Mouse (Mus musculus) left cerebral cortex, postnatal 10 days (tissue): ENCODE data around the gene Snrpd2. TPM values are rescaled to one million over a fixed set of nuclear protein-coding genes. Genes with fewer than 3 reads are reported as not detected.
"Not testable (repeated sequence)": the region's sequence is repeated elsewhere in the genome, so short reads cannot be mapped to it uniquely, and the experiment has no call there.

ENCODE experiments used
- DNase-seq, 2 experiments: peaks; one replicate each; pipeline ENCODE4 v3.0.0; 2021 to 2022; ENCODE audit warnings: low spot score in 2 of 2, mixed read lengths in 1 of 2; ENCODE audit errors: extremely low spot score in 1 of 2
- intact Hi-C: fragments of 180-260 bp; cut with DNase I; formaldehyde crosslinking; loops from one replicate; pipeline ENCODE4 v1.15.1; 2025
- total RNA-seq, 2 experiments: library from RNA; stranded (reverse); gene quantifications; 2 replicates each; pipeline ENCODE4 v1.2.3; 2021

Snrpd2 gene
- total RNA-seq, 2 experiments from 2014 or later: 99.2 to 99.9 TPM

DNA sequence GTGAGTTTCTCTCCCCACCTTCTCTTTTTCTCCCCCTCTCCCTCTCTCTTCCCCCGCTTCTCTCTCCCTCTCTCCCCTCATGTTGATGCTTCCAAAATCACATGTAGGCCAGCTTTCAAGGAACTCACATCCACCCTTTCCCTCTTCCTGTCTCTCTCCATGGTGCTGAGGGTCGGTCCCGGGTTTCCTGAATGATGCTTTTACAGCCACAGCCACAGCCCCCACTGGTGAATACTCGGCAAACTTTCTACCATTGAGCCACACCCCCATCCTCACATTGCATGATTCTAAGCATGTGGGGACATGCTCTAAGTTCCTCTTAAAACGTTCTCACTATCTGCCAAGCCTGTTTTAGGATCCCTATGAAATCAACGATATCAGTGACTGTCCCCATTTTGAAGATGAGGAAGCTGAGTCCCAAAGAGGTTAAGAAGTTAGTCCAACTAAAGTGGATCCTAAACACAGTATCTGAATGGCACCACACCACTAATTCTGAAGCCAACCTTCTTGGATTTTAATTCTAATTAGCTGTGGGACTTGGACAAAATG lies 2.0 kb upstream of the Snrpd2 start:
- no peak for DNase-seq
- intact Hi-C loops: no loop called here

DNA sequence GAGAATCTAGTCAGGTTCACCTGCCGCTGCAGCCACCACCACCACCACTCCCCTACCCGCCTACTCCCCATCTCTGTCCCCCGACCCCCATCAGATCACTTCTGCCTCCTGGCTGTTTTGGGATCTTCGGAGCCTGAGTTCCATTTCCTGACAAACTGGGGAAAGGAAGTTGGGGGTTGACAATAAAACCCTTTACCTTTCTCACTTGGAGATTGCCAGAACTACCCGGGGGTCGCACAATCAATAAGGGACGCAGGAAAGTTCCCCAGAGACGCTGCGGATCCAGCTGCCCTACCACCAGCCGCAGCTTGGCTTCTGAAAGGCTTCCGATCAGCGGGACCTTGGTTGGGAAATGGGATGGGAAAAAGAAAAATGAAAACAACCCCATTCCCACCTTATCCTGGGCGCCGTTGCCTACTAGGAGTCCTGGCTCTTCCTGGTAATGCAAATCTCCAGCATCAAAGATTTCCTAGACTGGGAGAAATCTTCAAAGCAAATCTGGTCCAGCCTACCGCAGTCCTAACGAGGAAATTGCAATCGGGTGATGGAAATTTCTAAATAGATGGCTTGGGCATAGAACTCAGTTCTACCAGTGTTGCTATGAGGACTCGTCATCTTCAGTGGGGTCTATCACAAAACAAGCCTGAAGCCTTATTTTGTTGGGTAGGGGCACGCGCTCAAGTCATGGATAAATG lies 1.2 kb upstream of the Snrpd2 start:
- DNase-seq: no peak
- intact Hi-C loops: no loop called here

DNA sequence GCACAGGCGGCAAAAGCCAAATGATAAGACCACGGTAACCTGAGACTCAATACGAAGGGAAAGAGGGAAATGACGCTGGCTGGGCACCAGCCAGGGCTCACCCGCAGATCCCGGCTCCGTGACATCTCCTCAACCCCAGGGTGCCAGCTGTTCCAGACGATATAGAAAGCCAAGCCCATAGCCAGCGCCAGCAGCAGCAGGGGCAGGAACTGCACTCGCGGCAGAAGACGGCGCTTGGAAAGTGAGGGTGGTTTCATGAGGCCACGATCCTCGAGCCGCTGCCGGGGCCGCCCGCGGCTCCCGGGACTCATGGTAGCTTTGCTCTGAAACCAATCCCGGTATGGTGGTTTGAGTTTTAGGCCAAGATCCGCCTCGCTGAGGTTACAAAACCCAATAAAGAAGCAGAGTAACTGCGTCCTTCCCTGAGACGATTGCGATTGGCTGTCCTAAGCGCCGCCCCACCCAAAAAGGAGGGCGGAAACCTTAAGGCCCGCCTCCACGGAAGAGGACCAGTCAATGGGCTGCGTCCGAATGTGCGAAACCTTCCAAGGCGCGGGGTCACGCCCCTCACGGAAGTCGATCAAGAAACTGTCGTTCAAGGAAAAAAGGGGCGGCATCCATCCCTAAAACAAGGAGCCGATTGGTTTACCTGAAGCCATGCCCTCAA lies 514 bp upstream of the Snrpd2 start, which contains the start of gene Qpctl:
Qpctl (minus strand) TSS at position 417 of the 667 bp plus-strand sequence.
- DNase-seq: peak; percentile 99
- intact Hi-C loops: no loop called here

DNA sequence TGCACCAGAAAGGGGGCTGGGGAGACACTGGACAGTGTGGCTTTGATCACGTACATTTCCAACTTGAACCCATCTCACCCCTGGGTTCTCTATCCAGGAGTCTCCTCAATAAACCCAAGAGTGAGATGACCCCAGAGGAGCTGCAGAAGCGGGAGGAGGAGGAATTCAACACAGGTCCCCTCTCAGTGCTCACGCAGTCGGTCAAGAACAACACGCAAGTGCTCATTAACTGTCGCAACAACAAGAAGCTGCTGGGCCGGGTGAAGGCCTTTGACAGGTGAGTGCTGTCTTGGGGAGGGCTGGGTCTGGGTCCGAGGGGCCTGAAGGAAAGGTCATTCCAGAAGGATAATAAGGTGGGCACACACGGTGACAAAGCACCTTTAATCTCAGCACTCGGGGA lies 1.6 kb downstream of the Snrpd2 start:
- intact Hi-C loops, DNase-seq: not testable (repeated sequence)

DNA sequence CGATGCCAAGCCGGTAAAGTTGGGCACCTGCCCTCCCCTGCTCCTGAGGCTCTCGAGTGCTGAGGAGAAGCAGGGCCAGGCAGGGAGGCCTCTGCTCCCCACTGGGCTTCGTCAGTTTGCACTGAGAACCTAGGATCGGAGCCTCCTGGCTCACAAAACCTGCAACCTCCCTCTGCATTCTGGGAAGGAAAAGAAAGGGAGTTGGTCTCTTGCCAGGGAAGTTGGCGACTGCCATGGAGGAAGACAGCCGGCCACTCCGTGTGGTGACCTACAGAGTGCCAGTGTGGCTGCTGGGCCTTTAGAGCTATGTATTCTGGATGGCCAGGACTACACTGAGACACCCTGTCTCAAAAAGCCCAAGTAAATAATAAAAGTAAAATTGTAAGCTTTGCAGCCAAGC lies 5.3 kb downstream of the Snrpd2 start:
- intact Hi-C loops: no loop called here
- no peak for DNase-seq

DNA sequence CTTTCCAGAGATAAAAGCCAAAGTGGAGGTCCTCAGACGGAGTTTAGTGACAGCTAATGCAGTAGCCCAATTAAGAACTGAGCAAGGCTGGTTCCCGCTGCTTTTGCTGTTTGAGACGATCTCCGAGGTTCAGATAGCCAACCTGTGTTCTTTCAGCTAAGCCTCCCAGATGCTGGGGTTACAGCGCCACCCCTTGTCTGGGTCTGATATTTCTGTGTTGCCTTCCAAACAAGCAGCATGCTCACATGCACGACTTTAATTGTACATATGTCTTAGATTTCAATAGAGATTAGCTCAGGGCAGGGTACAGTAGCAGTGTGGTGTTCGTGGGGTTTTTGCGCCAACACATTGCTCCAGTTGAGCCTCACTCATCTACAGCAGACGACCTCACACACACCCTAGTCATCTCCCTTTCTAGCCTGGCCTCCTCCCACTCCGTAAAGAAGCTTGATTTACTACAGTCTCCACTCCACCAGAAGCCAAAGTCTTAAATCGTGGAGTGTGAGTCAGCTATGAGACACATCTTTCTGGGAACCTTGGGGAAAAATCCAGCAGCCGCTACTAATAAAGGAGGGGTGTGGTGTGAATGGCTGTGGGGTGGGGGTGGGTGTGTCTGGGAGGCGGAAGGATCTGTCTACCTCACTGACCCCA lies 6.4 kb downstream of the Snrpd2 start:
- intact Hi-C loops: no loop called here

DNA sequence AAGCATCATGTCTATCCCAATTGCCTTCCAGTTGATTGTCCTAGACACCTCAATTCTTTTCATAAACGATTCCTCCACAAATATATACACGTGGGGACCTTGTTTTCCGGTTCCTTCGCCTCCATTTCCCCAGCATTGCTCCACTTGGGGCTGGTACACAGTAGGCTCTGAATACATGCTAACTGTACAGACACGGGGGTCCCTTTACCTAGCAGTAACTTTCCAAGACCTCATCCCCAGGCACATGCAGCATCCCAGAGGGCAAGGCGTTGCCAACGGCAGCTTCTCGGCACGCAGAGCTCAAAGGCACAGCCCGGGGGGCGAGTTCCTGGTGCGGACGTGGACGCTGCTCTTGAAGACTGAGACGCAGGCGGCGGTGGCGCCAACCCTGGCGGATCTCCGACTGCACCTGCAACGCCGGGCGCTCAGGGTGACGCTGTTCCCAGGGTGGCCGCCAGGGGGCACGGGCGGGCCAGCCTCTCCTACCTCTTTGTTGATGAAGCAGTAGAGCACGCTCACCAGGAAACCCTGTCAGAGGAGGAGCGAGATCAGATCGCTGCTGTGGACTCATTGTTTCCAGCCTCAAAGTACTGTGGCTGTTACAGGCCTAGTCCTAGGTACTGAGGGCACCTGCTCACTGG lies 7.8 kb downstream of the Snrpd2 start:
- intact Hi-C loops: loop anchor here (1.0 kb wide), 1 partner anchor 16 kb away; no protein-coding TSS in a partner anchor
- peak; percentile 88 to 92 for DNase-seq

More for the DNA sequence above, 6.4 kb downstream of the Snrpd2 start:
- no peak for DNase-seq

DNA sequence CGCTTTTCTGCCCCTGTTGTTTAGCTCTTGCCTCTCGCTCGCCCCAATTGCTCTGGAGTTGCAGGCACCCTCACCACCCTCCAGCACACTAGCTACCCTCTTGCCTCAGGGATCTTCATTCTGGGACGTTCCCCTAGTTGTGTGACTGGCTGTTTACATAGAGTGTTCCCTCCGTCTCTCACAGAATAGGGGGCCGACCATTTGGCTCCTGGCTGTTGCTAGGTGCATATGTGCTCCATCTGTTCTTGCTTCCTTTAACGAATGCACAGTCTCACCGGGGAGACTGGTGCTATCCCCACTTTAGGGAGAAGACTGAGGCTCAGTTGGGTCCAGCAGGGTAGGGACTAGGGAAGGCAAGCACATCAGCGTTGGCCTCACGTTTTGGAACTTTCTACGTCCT lies 9.1 kb downstream of the Snrpd2 start:
- no peak for DNase-seq
- intact Hi-C loops: no loop called here

DNA sequence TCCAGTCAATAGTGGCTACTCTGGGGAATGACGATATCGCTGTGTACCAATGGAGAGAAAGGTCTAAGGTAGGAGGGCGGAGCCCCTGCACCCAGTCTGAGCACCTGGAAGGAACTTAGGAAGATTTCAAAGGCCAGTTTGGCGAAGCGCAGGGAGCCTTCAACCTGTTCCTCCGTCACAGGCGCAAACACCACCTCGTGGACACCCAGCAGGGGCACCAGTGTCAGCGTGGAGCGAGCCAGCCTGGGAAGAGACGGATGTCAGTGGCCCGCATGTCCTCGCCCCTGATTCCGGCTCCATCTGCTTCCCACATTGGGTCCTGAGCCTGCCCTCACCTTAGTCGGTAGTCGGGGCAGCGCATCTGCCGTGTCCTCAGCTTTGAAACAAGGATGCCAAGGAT lies 9.9 kb downstream of the Snrpd2 start:
- no peak for DNase-seq
- intact Hi-C loops: no loop called here

DNA sequence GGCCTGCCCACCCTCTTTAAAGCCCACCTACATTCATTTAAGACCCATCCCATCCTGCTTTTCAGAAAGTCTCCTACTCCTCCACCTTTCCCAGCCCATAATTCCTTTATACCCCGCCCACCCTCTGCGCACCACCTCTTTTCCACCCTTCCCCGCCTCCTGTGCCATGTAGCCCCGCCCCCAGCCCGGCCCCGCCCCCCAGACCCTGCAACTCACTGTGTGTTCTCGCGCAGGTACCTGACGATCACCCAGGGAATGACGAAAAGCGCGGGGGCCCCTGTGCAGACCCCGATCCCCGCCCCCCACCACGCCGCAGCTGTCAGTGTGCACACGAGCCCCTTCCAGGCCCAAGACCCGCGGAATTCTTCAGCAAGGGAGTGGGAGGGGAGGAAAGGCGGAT lies 10.6 kb downstream of the Snrpd2 start:
- DNase-seq: no peak
- intact Hi-C loops: no loop called here

DNA sequence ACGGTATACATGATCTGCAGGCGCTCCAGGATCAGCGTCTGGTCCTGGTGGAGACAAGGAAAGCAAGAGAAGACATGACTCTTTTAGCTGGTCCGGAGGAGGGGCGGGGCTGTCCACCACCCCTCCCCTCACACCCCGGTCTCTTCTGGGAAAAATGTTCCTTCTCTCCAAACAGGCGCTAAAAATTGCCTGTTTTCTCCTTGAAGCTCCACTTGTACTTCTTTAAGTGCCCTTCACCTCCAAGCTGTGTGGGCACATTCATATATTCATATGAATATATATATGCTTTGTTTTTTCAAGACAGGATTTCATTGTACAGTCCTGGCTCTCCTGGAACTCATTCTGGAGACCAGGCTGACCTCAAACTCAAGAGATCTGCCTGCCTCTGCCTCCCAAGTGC lies 13.4 kb downstream of the Snrpd2 start:
- intact Hi-C loops: no loop called here
- DNase-seq: no peak

DNA sequence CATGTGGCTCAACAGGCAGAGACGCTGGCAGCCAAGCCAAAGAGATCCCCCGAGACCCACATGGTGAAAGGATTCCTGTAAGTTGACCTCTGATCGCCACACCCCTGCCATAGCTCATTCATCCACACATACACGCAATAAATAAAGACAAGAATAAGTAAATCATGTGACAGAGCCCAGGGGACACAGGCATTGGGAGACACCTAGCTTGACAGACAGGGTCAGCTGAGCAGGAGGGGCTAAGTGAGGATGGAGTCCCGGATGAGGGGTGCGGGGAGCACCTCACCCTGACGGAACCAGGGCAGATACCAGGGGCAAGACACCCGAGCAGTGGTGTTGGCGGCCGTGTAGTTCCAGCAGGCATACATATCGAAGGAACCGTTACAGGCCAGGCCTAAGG lies 14.2 kb downstream of the Snrpd2 start:
- intact Hi-C loops: no loop called here
- DNase-seq: no peak

DNA sequence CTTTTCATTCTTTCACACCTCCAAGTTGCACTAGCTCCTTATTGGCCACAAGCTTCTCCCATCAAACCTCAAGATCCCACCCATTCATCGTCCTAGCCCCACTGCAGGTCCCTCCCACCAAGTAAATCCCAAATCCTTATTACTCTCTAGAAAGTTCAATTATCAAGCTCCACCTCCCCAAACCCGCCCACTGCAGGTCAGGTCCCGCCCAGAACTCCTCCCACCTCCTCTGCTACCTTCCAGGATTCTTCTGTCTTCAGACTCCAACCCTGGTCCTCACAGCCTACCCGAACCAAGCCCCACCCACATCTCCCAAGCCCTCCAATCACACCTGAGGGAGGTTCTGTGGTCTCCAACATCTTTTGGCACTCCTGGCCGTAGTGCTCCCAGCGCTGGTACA lies 14.7 kb downstream of the Snrpd2 start:
- intact Hi-C loops: no loop called here
- no peak for DNase-seq

DNA sequence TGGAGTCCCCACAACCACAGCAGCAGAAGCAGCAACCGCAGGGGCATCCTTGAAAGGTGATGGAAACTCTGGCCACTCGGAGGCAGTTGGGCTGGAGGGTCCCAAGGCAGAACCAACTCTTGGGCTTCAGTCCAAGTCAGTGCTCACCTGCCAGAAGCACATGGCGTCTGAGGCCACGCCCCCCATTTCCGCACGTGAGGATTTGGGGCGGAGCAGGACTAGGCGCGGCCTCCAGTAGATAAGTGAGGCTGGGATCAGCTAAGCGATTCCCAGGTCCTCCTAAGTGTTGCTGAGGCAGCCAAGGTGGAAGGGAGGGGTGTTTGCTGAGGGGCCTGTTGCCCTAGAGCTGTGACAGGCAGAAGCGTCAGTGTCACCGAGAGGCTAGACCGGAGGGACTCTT lies 15.5 kb downstream of the Snrpd2 start:
- intact Hi-C loops: no loop called here
- DNase-seq: no peak

DNA sequence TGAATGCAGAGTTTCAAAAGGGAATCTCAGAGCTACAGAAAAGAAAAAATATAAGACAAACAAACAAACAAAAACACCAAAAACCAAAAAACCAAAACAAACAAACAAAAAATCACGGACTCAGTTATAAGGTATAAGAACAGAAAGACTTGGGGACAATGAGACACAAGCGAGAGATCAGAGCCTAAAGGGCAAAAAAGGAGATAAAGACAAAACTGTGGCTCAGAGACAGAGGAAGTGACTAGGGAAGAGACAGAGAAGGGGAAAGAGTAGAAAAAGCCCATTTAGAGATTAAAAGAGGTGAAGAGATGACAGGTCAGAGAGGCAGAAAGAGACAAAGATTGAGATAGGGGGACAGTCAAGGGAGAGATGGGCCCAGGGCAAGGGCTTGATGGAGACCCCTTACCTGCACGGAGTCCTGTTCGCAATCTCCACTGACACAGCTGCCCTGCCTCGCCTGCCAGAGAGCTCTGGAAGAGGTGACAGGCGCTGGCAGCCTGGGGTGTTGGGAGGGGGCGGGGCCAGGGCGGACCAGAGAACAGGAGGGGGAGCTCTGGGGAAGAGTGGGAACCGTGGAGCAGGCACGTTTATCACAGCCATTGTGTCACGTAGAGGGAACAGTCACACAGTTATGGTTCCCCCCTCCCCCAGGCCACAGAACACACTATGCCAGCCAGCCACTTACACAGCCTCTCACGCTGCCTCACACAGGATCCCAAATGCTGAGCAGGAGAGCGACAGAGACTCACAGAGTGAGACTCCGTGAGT lies 16.3 kb downstream of the Snrpd2 start, which contains the start of gene Gipr:
Gipr (minus strand) TSS at position 472 of the 768 bp plus-strand sequence.
- no peak for DNase-seq
- intact Hi-C loops: no loop called here

DNA sequence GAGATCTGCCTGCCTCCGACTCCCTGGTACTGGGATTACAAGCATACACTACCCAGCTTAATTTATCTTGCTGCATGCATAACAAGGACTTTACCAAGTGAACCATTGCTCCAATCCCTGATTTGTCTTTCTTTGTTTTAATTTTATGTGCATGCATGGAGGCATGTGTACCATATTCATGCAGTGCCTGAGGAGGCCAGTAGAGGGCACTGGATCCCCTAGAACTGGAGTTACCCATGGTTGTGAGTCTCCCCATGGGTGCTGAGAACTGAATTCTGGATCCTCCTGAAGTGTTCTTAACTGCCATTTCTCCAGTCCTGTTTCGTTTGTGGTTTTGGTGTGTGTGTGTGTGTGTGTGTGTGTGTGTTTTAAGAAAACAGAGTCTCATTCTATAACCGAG lies 17.5 kb downstream of the Snrpd2 start:
- intact Hi-C loops: no loop called here
- no peak for DNase-seq

DNA sequence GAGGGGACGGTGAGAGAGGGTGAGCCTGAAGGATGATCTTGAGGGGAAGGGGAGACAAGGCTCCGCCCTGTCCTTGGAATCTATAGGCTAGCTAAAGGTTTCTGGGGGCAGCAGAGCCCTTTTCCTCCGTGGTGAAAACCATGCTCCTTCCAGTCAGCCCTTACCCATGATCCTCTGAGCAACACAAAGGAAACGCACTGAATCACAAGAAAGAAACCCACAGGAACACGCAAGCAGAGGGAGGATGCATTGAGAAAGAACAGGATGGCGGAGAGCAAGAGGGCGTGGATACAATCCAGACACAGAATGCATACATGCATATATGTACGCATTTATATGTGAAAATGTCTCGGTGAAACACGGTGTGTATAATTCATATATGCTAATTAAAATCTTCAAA lies 20.0 kb downstream of the Snrpd2 start:
- intact Hi-C loops: no loop called here
- no peak for DNase-seq

DNA sequence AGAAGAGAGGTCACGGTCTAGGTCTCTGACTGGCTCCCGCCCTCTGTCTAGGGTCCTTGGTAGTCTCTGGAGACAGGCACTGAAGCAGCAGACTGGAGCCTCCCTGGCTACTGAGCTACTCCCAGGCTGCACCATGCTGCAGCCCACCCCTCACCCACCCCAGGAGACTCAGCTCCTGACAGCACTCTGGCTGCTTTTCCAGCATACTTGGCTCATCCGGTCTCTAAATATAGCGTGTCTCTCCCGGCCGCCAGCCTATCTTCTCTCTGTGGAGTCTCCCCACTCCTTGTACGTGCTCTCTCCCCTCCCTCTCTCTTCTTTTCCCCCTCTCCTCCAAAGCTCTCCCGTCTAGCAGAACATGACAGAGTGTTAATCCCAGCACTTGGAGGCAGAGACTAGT lies 20.6 kb downstream of the Snrpd2 start:
- DNase-seq: peak; percentile 69 to 80
- intact Hi-C loops: no loop called here

DNA sequence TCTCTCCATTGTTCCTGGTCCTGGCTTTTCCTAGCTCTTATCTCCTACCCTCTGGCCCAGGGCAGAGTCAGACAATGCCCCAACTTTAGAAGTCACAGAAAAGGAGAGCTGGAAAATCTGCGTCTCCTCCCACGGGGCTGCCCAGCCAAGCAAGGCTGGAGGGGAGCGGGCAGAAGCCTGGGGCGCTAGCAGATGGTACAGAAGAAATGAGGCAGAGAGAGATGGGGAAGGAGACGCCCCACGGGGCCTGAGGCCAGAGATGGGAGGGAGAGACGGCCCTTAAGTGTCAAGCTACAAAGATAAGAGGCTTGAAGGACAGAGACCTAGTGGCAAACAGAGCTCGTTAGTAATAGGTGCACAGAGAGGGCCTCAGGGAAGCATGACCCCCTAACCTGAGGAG lies 22.3 kb downstream of the Snrpd2 start:
- intact Hi-C loops: no loop called here
- DNase-seq: no peak
